Mouse (Mus musculus) cerebellum, adult 2 months (tissue): ENCODE results near the gene 1700028P14Rik. TPM values are rescaled to one million over a fixed set of nuclear protein-coding genes. Genes with fewer than 3 reads are reported as not detected.

Experiments used
- DNase-seq, 2 experiments: peaks; one replicate each; pipeline ENCODE4 v3.0.0; 2021
- H3K27ac ChIP-seq: fragments of 200-500 bp; 2 replicates; pipeline ENCODE4 v1.5.1; 2012; ENCODE audit warnings: low read length, control low read depth, inconsistent platforms; ENCODE audit not compliant: insufficient read depth
- H3K27me3 ChIP-seq: fragments of 200-500 bp; 2 replicates; pipeline ENCODE4 v1.6.1; 2012; ENCODE audit warnings: inconsistent platforms, mild to moderate bottlenecking, low read length, moderate library complexity; ENCODE audit not compliant: control insufficient read depth, insufficient read depth
- H3K4me1 ChIP-seq: fragments of 200-500 bp; 2 replicates; pipeline ENCODE4 v1.6.1; 2011; ENCODE audit warnings: low read length; ENCODE audit not compliant: control insufficient read depth, insufficient read depth
- H3K4me3 ChIP-seq: fragments of 200-500 bp; replicated peaks from 2 replicates; pipeline ENCODE3; 2011; ENCODE audit warnings: mild to moderate bottlenecking, low read depth, low read length, control low read depth; ENCODE audit not compliant: insufficient read depth
- CTCF ChIP-seq: fragments of 200-500 bp; IDR thresholded peaks from 2 replicates; pipeline ENCODE4 v1.5.1; 2011; ENCODE audit warnings: low read depth, mild to moderate bottlenecking, control low read depth, low read length, moderate library complexity, borderline replicate concordance; ENCODE audit not compliant: insufficient read depth
- POLR2A ChIP-seq: fragments of 200-500 bp; IDR thresholded peaks from 2 replicates; pipeline ENCODE4 v1.6.1; 2011; ENCODE audit warnings: low read length, control low read depth, borderline replicate concordance; ENCODE audit not compliant: insufficient read depth
- WGBS: fragments of 180-500 bp; shearing (Covaris S2); methylation state at CpG from one replicate; pipeline ENCODE4 v1.1.7; 2018; 5-methylcytosine and 5-hydroxymethylcytosine counted together
- polyA plus RNA-seq: library from polyadenylated mRNA; depleted of rRNA; stranded (reverse); fragments of >200 nt; gene quantifications from 2 replicates; pipeline ENCODE4 v1.2.3, GENCODE M21; 2012

The 1700028P14Rik gene
- polyA plus RNA-seq, 1 experiment, result 1.5 TPM

GRCm38 (mm10) chr19:23576685-23577084 lies 75.9 kb downstream of the 1700028P14Rik start:
- H3K4me1 ChIP-seq, result peaks cover 4% of the 10 kb centered on the region; the same call in 1 of the 2 replicates
- H3K27ac ChIP-seq, result no peak overlapping the region
- 59% methylated on average over 4 of the region's 4 CpGs for WGBS
- H3K4me3 ChIP-seq, result no peak overlapping the region
- H3K27me3 ChIP-seq, result no peaks in the 10 kb centered on the region
- DNase-seq, result no peak
- TF ChIP-seq CTCF (no peak), POLR2A (no peak)

- 11% methylated on average over 5 of the region's 5 CpGs for WGBS
- Histone ChIP-seq H3K4me3 (no peak overlapping the region), H3K4me1 (peaks cover 10% of the 10 kb centered on the region; the same call in 1 of the 2 replicates), H3K27ac (peak overlapping the region; percentile 39; the same call in 1 of the 2 replicates), H3K27me3 (no peaks in the 10 kb centered on the region)
- DNase-seq, result peak; percentile 76 to 93
- TF ChIP-seq POLR2A (no peak), CTCF (no peak)
Observed at GRCm38 (mm10) chr19:23563693-23564092, 88.9 kb downstream of the 1700028P14Rik start.

GRCm38 (mm10) chr19:23562588-23562987 lies 90.0 kb downstream of the 1700028P14Rik start:
- WGBS, result 69% methylated on average over 4 of the region's 4 CpGs
- Histone ChIP-seq H3K4me1 (peaks cover 10% of the 10 kb centered on the region; the same call in 1 of the 2 replicates), H3K27ac (no peak overlapping the region), H3K4me3 (no peak overlapping the region), H3K27me3 (no peaks in the 10 kb centered on the region)
- DNase-seq, result no peak
- TF ChIP-seq CTCF, result no peak
- no peak for TF ChIP-seq POLR2A

- TF ChIP-seq POLR2A (no peak), CTCF (no peak)
- Histone ChIP-seq H3K4me1 (peaks cover 10% of the 10 kb centered on the region; the same call in 1 of the 2 replicates), H3K27ac (no peak overlapping the region), H3K27me3 (no peaks in the 10 kb centered on the region), H3K4me3 (no peak overlapping the region)
- WGBS, result 72% methylated on average over 6 of the region's 6 CpGs
- peak in 1 of 2 experiments; percentile 30 for DNase-seq
Observed at GRCm38 (mm10) chr19:23562061-23562460, 90.6 kb downstream of the 1700028P14Rik start.

GRCm38 (mm10) chr19:23553450-23553849 lies 99.2 kb downstream of the 1700028P14Rik start:
- H3K27me3 ChIP-seq, result no peaks in the 10 kb centered on the region
- no peak for TF ChIP-seq CTCF
- TF ChIP-seq POLR2A, result no peak
- WGBS, result 16% methylated on average over 2 of the region's 2 CpGs
- H3K4me3 ChIP-seq, result no peak overlapping the region
- peak; percentile 65 to 82 for DNase-seq
- peaks cover 4% of the 10 kb centered on the region; the same call in 1 of the 2 replicates for H3K4me1 ChIP-seq
- peak overlapping the region; percentile 53; the same call in 1 of the 2 replicates for H3K27ac ChIP-seq

GRCm38 (mm10) chr19:23545604-23546003 lies 107.0 kb downstream of the 1700028P14Rik start:
- Histone ChIP-seq H3K4me3 (no peak overlapping the region), H3K27me3 (no peaks in the 10 kb centered on the region), H3K4me1 (no peaks in the 10 kb centered on the region; the same call in 1 of the 2 replicates), H3K27ac (no peak overlapping the region)
- DNase-seq, result peak in 1 of 2 experiments; percentile 64
- TF ChIP-seq POLR2A (no peak), CTCF (peak; percentile 41; the same call in 1 of the 2 replicates)

GRCm38 (mm10) chr19:23543244-23544004 lies 109.2 kb downstream of the 1700028P14Rik start:
- H3K27me3 ChIP-seq, result no peaks in the 10 kb centered on the region
- WGBS, result 92% methylated on average over 11 of the region's 11 CpGs
- no peak for TF ChIP-seq CTCF
- no peaks in the 10 kb centered on the region; the same call in 1 of the 2 replicates for H3K4me1 ChIP-seq
- H3K27ac ChIP-seq, result no peak overlapping the region
- H3K4me3 ChIP-seq, result no peak overlapping the region
- DNase-seq, result no peak

GRCm38 (mm10) chr19:23542759-23543158 lies 109.9 kb downstream of the 1700028P14Rik start:
- Histone ChIP-seq H3K27me3 (no peaks in the 10 kb centered on the region), H3K4me1 (no peaks in the 10 kb centered on the region; the same call in 1 of the 2 replicates), H3K4me3 (no peak overlapping the region), H3K27ac (no peak overlapping the region)
- TF ChIP-seq CTCF, result no peak
- no peak for TF ChIP-seq POLR2A
- WGBS, result 95% methylated on average over 4 of the region's 4 CpGs
- DNase-seq, result no peak

GRCm38 (mm10) chr19:23535700-23536099 lies 116.9 kb downstream of the 1700028P14Rik start:
- TF ChIP-seq CTCF (no peak), POLR2A (no peak)
- H3K27me3 ChIP-seq, result no peaks in the 10 kb centered on the region
- H3K4me3 ChIP-seq, result no peak overlapping the region
- H3K4me1 ChIP-seq, result no peaks in the 10 kb centered on the region
- H3K27ac ChIP-seq, result no peak overlapping the region
- 97% methylated on average over 3 of the region's 3 CpGs for WGBS
- no peak for DNase-seq
